Mouse (Mus musculus) C2C12 (cell line): ENCODE results near the gene Socs3. TPM values are rescaled to one million over a fixed set of nuclear protein-coding genes. Genes with fewer than 3 reads are reported as not detected.

Source experiments
- H3K27me3 ChIP-seq: one replicate; pipeline ENCODE4 v1.6.1; 2011; ENCODE audit not compliant: control insufficient read depth, insufficient read depth, insufficient read length
- H3K36me3 ChIP-seq: one replicate; pipeline ENCODE4 v1.6.1; 2011; ENCODE audit not compliant: control insufficient read depth, insufficient read depth
- H3K4me3 ChIP-seq: one replicate; pipeline ENCODE4 v1.5.1; 2011; ENCODE audit warnings: mild to moderate bottlenecking, control low read depth; ENCODE audit not compliant: poor library complexity, insufficient read depth, severe bottlenecking
- H3K79me2 ChIP-seq: one replicate; pipeline ENCODE4 v1.6.1; 2011; ENCODE audit not compliant: control insufficient read depth, insufficient read depth
- H3K79me3 ChIP-seq: one replicate; pipeline ENCODE4 v1.6.1; 2011; ENCODE audit warnings: low read depth, control low read depth
- H3ac ChIP-seq: one replicate; pipeline ENCODE3; 2011; ENCODE audit warnings: low read depth; ENCODE audit not compliant: control insufficient read depth, insufficient read length
- CEBPB ChIP-seq: IDR thresholded peaks from one replicate; pipeline ENCODE4 v1.6.1; 2011; ENCODE audit warnings: low read depth, mild to moderate bottlenecking, control low read depth, moderate library complexity
- CTCF ChIP-seq: IDR thresholded peaks from one replicate; pipeline ENCODE4 v1.5.1; 2011; ENCODE audit not compliant: control insufficient read depth, insufficient read depth, insufficient read length
- FOSL1 ChIP-seq: IDR thresholded peaks from one replicate; pipeline ENCODE4 v1.8.0; 2011; ENCODE audit warnings: mild to moderate bottlenecking, low read length; ENCODE audit not compliant: poor library complexity, insufficient read depth, severe bottlenecking
- MAX ChIP-seq: IDR thresholded peaks from one replicate; pipeline ENCODE4 v1.6.1; 2011; ENCODE audit warnings: mild to moderate bottlenecking, control low read depth
- MYOD1 ChIP-seq: IDR thresholded peaks from one replicate; pipeline ENCODE4 v1.6.1; 2011; ENCODE audit warnings: low read depth; ENCODE audit not compliant: control insufficient read depth, insufficient read length
- MYOG ChIP-seq: IDR thresholded peaks from one replicate; pipeline ENCODE4 v1.6.1; 2011; ENCODE audit not compliant: control insufficient read depth, insufficient read length; ENCODE audit errors: extremely low read depth
- USF1 ChIP-seq: IDR thresholded peaks from one replicate; pipeline ENCODE4 v1.6.1; 2011; ENCODE audit warnings: low read depth, mild to moderate bottlenecking, control low read depth, moderate library complexity
- polyA plus RNA-seq: library from polyadenylated mRNA; unstranded; fragments of >200 nt; fragmentation: generic; extraction: Trizol; gene quantifications from one replicate; pipeline ENCODE4 v1.2.1, GENCODE M21; 2012; ENCODE audit warnings: missing spikeins

Socs3 gene
- polyA plus RNA-seq, 1 experiment: 12.5 TPM

DNA sequence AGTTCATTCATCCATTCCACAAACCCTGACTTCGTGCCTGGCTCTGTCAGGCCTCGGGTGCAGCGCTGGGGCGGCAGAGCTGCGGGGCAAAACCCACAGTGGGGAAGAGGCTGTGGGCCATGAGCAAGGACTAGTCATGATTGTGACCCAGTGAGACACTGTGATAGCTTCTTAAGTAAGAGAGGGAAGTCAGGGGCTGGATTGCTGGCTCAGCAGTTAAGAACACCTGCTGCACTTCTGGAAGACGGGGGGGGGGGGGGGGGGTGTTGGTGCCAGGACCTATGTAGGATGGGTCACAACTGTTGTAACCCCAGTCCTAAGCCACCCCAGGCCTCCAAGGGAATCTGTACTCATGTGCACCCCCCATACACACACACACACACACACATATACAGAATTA lies 1.3 kb upstream of the Socs3 start:
- Histone ChIP-seq H3ac (no peak overlapping the region), H3K27me3 (no peaks in the 10 kb centered on the region), H3K36me3 (peaks cover 19% of the 10 kb centered on the region), H3K4me3 (no peak overlapping the region), H3K79me3 (peaks cover 26% of the 10 kb centered on the region), H3K79me2 (peaks cover 29% of the 10 kb centered on the region)
- TF ChIP-seq USF1 (no peak), CEBPB (no peak), MYOD1 (no peak), FOSL1 (no peak), MYOG (no peak), MAX (no peak), CTCF (no peak)

DNA sequence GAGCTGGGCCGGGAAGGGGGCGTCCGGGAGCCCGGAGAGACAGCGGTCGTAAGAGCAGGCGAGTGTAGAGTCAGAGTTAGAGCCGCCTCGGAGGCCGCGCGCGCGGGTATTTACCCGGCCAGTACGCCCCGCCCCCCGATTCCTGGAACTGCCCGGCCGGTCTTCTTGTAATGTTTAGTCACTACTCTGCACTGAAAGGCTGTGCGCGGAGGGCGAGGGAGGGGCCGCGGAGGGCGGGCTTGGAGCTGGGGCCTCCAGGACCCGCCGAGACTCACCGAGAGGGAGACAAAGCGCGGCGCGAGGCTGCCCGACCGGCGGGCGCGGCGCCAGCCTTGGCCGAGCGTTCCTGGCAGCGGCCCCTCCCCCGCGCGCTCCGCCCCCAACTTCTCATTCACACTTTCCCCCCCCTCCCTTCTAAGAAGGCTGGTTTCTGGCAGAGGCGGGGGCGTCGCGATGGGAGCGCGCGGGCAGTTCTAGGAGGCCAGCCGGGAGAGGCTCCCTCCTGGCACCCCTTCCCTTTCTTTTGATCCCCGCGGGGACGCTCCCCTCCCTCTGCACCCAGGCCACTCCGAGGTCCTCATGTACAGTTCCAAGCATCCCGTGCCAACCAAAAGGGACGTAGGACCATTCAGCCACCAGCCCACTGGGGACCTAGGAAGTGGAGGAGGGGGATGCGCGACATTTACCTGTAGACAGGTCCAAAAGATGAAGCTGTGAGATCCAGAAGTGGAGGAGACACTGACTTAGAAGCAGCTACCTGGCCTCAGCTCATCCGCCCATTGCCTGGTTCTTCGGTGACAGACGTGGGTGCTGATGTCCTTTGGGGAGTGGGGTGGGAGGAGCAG lies 525 bp downstream of the Socs3 start:
- Histone ChIP-seq H3K36me3 (peaks cover 31% of the 10 kb centered on the region), H3K4me3 (peak overlapping the region; percentile 96), H3ac (peak overlapping the region; percentile 80), H3K79me3 (peaks cover 35% of the 10 kb centered on the region), H3K79me2 (peaks cover 45% of the 10 kb centered on the region), H3K27me3 (no peaks in the 10 kb centered on the region)
- no peak for TF ChIP-seq FOSL1
- TF ChIP-seq MAX: peak; percentile 5

DNA sequence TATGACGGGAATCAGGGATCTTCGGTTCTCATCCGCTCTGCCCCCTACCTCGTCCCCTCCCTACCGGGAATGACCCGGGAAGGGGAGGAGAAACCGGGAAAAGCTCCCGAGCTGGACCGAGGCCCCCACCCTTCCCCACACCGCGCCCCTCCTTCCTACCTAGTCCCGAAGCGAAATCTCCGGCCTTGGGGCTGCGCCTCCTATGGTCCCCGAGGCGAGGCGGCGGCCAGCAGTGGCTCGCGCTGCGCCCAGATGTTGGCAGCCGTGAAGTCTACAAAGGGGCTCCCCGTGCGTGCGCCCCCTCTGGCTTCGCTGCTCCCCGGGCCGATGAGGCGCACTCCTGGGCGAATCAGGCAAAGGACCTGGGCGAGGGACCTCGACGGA lies 1.1 kb downstream of the Socs3 start:
- Histone ChIP-seq H3K27me3 (no peaks in the 10 kb centered on the region), H3K4me3 (peak overlapping the region; percentile 96), H3K79me2 (peaks cover 45% of the 10 kb centered on the region), H3ac (peak overlapping the region; percentile 80), H3K36me3 (peaks cover 31% of the 10 kb centered on the region), H3K79me3 (peaks cover 35% of the 10 kb centered on the region)
- no peak for TF ChIP-seq MAX
- TF ChIP-seq FOSL1: no peak
- no peak for TF ChIP-seq MYOD1
- TF ChIP-seq CTCF: no peak
- TF ChIP-seq CEBPB: no peak
- TF ChIP-seq USF1: no peak
- TF ChIP-seq MYOG: no peak

DNA sequence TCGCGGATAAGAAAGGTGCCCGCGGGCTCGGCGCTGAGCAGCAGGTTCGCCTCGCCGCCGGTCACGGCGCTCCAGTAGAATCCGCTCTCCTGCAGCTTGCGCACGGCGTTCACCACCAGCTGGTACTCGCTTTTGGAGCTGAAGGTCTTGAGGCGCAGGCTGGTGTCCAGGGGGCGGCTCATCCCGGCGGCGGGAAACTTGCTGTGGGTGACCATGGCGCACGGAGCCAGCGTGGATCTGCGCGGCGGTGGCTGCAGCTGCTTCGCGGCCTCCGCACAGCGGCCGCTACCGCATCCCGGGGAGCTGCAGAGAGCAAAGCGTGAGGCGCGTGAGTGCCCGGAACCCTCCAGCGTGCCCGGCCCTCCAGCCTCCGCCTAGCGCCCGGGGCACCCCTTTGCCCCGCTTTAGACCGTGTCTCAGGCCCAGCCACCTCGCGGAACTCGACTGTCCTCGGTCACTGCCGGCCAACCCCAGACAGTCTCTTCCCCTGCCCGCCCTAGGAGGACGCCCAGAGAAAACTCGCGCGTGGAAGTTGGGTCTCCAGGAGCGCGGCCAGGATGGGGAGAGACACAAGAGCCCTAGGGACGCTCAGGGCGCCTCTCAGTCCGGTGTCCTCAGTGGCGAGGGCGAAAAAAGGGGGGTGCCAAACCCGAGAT lies 1.7 kb downstream of the Socs3 start:
- H3K27me3 ChIP-seq: no peaks in the 10 kb centered on the region
- H3K4me3 ChIP-seq: peak overlapping the region; percentile 96
- peak overlapping the region; percentile 80 for H3ac ChIP-seq
- TF ChIP-seq MAX: no peak
- TF ChIP-seq MYOD1: no peak
- TF ChIP-seq CEBPB: no peak
- no peak for TF ChIP-seq MYOG
- TF ChIP-seq FOSL1: no peak
- no peak for TF ChIP-seq USF1
- TF ChIP-seq CTCF: no peak
- H3K79me2 ChIP-seq: peaks cover 45% of the 10 kb centered on the region
- H3K36me3 ChIP-seq: peaks cover 31% of the 10 kb centered on the region
- peaks cover 35% of the 10 kb centered on the region for H3K79me3 ChIP-seq

DNA sequence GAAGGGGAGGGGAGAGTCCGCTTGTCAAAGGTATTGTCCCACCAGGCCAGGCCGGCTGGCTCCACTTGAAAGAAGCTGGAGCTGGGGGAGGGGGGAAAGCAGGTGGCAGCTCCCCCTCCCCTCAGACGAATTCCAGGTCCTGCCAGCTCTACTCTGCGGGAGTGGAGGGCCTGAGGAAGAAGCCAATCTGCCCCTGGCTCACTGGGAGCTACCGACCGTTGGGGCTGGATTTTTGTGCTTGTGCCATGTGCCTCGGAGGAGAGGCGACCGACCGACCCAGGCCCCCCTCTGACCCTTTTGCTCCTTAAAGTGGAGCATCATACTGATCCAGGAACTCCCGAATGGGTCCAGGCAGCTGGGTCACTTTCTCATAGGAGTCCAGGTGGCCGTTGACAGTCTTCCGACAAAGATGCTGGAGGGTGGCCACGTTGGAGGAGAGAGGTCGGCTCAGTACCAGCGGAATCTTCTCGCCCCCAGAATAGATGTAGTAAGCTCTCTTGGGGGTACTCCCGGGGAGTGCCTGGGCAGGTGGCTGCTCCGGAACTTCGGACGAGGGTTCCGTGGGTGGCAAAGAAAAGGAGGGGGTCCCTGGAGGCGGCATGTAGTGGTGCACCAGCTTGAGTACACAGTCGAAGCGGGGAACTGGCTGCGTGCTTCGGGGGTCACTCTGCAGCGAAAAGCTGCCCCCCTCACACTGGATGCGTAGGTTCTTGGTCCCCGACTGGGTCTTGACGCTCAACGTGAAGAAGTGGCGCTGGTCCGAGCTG lies 2.4 kb downstream of the Socs3 start:
- Histone ChIP-seq H3ac (peak overlapping the region; percentile 80), H3K36me3 (peaks cover 31% of the 10 kb centered on the region), H3K79me3 (peaks cover 35% of the 10 kb centered on the region), H3K4me3 (peak overlapping the region; percentile 96), H3K27me3 (no peaks in the 10 kb centered on the region), H3K79me2 (peaks cover 45% of the 10 kb centered on the region)
- TF ChIP-seq FOSL1 (no peak), USF1 (no peak), MAX (no peak), CTCF (no peak), MYOD1 (no peak), CEBPB (no peak), MYOG (no peak)
